Mouse (Mus musculus) midbrain, embryonic 13.5 days (tissue): ENCODE measurements around the gene Ccdc54. TPM values are rescaled to one million over a fixed set of nuclear protein-coding genes. Genes with fewer than 3 reads are reported as not detected.

Experiments
- polyA plus RNA-seq: library from polyadenylated mRNA; unstranded; fragments of >200 nt; fragmentation: Nextera tagmentation; extraction: Ambion mirVana; gene quantifications from 2 replicates; pipeline ENCODE4 v1.2.1, GENCODE M21; 2015

Gene Ccdc54
- polyA plus RNA-seq, 1 experiment from 2014 or later = not detected

Other genes starting within 250 kb of the Ccdc54 start
- gene Bbx, start 158.8 kb downstream of the Ccdc54 start, polyA plus RNA-seq = 26.3 and 27.7 TPM in 2 replicates